Mouse (Mus musculus): ENCODE data around the gene Vmn2r120.
"Not testable (repeated sequence)": the region's sequence is repeated elsewhere in the genome, so short reads cannot be mapped to it uniquely, and the experiment has no call there.

Gene Vmn2r120

DNA sequence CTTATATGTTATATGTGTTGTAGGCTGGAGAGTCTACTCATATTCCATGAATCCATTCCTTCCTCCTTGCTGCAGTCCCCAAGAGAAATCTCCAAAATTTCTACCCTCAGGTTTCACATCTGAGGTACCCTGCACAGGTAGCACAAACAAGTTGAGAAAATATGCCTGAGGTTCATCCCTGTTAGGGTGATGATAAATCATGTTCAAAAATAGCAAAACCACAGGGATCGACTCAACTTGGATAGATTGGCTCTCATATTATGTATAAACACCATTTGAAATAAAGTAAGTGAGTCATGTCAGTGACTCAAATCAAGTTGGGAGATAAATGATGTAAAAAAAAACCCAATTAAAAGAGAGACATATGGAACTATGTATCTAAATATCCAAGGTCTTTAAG, at the start of gene Vmn2r120:
Gene Vmn2r120, minus strand, starts transcription at position 101 of the 400 bp plus-strand sequence.
- no peak for DNase-seq

DNA sequence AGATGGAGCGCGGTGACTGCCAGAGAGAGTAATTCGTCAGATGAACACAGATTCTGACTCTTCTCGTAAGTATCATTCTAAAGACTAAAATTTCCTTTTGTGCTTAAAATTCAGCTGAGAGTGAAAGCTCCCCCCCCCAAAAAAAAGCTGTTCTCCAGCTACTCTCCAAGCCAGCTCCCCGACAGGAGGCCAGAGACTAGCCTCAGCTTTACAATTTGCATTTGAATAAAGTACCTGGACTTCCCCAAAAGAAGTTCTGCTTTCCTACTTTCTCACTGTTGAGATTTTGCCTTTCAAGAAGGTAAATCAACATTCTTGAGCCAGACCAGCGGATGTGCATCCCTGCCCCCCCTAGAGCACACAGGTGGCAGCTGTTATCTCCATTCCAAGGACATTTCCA, 42.0 kb upstream of the Vmn2r120 start:
- DNase-seq = not testable (repeated sequence)

DNA sequence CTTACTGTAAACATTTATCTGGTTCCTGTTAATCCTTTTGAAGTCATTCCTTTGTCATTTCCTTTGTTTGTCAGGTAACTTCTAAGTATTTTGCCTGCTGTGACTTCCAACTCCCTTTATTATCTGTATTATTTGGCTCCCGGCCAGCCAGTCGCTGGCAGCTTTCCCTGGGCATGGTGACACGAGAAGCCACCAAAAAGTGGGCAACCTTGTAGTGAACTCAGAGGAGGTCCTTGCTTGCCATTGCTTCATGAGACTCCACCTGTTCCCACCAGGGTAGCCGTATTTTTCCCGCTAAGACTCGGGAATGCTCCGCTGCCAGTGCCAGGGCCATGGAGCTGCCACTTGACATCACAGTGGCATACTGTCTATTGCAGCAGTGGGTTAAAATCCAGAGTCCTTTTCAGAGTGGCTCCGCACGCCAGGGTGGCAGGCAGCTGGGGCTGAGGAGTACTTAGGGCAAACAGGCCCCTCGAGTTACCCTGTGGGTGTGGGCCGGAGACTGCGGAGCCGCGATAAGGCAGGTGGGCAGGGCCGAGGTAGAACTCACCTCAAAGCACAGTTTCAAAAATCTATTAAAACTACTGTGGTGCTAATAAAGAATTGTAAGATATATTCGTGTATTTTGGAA, 28.9 kb upstream of the Vmn2r120 start:
- DNase-seq = no peak

All from B cell, adult 2 months (primary cell).